Mouse (Mus musculus) retina, adult 2 months (tissue): ENCODE measurements around the gene Slc5a4a.

Experiments used
- DNase-seq: peaks from one replicate; pipeline ENCODE4 v3.0.0-alpha.2; 2012; ENCODE audit warnings: low read depth, low spot score

The Slc5a4a gene

DNA sequence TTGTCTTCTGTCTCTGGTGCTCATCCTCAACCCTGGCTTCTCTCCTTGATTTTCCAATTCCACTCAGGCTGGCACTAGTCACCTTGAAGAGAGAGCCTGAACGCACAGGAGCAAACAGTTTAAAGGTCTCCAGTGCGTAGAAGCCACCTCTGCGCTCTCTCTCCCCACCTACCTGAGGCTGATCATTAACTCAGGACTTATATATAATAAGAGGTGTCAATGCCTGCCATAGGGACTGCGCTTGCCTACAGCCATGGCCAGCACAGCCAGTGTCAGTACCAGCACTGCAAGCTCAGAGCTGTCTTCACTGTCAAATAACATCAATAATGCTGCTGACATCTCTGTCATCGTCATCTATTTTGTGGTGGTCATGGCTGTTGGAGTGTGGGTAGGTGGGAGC, at the start of gene Slc5a4a:
Gene Slc5a4a (plus strand): TSS at position 174 of the 400 bp plus-strand sequence.
- DNase-seq, result no peak

DNA sequence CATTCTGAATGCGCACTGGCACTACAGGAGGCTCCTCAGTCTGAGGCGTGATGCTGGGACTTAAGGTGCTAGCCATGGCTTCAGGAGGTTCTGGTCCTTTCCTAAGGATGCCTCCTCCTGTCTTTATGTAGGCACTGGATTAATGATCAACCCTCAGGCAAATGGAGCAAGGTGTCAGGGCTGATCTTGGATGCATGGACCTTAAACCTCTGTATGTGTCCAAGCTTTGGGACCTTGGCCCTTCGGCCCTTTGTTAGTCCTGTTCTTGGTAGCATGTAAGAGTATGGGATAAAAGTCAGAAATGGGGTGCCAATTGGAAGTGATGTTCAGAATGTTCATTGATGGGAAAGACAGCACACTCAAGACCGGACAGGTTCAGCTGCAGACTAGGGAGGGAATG, 36.4 kb upstream of the Slc5a4a start, which contains the start of gene Slc5a4b:
Gene Slc5a4b (minus strand): TSS at position 101 of the 400 bp plus-strand sequence.
- DNase-seq, result no peak

- DNase-seq, result peak; percentile 9
Measured at GRCm38 (mm10) chr10:76117966-76118365, 29.3 kb upstream of the Slc5a4a start.

- DNase-seq, result no peak
Measured at GRCm38 (mm10) chr10:76118741-76119140, 28.5 kb upstream of the Slc5a4a start.

GRCm38 (mm10) chr10:76120124-76120711, 27.0 kb upstream of the Slc5a4a start:
- no peak for DNase-seq

DNA sequence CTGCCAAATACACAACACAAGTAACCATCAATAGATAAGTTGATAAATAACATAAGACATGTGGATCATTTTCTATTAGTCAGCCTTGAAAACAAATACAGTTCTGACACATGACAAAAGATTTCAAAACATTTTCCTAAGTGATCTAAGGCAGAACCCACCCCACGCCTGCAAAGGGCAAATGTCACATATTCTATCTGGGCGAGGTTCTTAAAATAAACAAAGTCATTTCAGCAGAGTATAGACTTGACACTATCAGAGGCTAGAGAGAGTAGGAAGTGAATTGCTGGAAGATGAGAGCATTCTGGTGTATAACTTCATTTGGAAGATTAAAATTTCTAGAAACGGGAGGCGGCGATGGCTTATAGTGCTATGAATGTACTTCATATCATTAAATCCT, 25.8 kb upstream of the Slc5a4a start:
- no peak for DNase-seq

GRCm38 (mm10) chr10:76132506-76132905, 14.7 kb upstream of the Slc5a4a start:
- DNase-seq, result no peak

DNA sequence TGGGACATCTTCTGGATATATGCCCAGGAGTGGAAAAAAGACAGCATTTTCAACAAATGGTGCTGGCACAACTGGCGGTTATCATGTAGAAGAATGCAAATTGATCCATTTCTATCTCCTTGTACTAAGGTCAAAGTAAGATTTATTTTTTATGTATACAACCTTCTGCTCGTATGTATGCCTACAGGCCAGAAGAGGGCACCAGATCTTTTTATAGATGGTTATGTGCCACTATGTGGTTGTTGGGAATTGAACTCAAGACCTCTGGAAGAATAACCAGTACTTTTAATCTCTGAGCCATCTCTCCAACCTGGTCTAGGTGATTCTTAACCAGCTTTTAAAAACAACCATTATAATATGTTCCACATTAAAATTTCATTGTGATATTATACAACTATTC, 10.9 kb upstream of the Slc5a4a start:
- DNase-seq, result no peak

DNA sequence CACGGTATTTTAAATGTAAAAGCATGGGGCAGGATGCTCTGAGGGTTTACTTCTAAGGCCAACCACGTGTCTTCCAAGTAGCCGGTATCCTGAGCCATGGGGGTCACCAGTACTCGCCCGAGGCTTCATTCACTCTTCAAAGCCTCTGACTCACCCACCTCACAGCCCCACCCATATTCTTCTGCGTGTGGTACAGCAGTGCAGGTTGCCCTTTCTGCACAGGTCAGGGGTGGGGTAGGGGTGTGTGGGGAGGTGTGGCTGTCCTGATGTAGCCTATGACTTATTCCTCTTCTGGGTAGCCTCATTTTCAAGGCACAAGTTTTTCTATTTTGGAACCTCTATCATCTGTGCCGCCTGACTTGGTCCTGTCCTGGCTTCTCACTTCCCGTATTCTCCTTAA, 405 bp upstream of the Slc5a4a start:
- no peak for DNase-seq

GRCm38 (mm10) chr10:76155911-76156310, 8.7 kb downstream of the Slc5a4a start:
- no peak for DNase-seq

GRCm38 (mm10) chr10:76157528-76157927, 10.3 kb downstream of the Slc5a4a start:
- no peak for DNase-seq

DNA sequence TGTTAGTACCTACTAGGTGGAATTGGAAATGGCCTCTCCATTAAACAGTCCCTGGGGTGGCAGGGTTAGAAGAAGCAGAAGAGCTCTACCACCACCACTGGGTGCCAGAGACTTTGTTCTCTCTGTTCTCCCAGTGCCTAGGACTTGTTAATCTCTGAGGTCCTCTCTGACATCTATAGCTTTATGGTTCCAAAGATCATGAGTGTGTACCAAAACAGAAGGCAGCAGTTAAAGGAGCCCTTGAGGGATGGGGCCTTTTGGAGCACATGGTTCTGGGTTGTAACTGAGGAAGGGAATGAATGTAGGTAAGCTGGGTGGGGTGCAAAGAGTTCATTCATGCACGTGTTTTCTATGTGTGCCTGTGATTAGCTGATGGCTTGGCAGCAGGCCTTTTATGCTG, 10.8 kb downstream of the Slc5a4a start:
- no peak for DNase-seq

- DNase-seq, result no peak
Measured at GRCm38 (mm10) chr10:76174899-76175298, 27.6 kb downstream of the Slc5a4a start.

GRCm38 (mm10) chr10:76185216-76185615, 38.0 kb downstream of the Slc5a4a start:
- no peak for DNase-seq

DNA sequence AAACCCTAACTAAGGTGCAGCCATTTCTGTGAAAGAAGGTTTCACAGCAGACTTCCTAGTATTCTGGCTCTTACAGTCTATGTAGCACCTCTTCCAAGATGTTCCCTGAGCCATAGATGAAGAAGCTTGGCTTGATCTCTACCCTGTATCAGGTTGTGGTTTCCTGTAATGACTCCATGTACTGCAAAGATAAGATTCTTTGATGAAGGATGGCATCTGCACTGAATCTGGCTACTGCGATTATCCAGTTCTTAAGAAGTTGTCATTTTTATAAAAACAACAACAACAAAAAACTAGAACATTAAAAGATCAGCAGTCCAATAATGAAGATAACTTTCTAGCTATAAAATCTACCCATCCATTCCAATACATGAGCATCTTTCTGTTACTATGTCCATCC, 40.8 kb downstream of the Slc5a4a start:
- DNase-seq, result no peak

DNA sequence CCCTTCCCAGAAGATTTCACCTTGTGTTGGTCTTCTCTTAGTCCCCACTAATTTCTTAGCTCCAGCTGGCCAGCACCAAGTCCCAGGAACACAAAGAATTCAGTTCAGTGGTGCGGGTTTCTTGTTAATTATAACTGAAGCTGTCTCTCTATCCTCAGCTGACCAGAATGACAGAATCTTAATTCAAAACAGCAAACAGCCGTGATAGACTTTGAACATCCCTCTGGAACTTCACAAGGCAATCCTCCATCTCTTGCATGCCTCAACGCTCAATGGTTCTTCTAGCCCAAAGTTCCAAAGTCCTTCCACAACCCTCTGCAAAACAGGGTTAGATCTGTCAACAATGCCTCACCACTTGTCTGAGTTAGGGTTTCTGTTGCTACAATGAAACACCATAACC, 54.2 kb downstream of the Slc5a4a start:
- DNase-seq, result no peak

DNA sequence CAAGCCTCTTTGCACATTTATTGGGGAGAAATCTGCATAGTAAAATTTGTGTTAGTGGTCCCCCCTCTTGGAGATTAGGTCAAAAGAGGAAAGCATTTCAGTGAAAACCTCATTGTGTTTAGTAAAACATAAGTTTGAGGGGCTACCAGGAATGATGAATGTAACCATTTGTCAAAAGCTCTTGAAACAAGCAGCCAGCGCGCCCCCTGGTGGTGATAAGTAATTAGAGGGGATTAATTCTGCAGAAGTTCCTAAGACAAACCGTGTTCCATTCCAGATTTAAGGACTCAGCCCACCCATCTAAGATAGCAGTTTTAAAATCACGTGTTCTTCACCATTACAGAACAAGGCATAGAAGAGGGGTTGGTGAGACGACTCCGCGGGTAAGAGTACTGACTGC, 54.7 kb downstream of the Slc5a4a start:
- DNase-seq, result peak; percentile 51

GRCm38 (mm10) chr10:76203798-76204283, 56.6 kb downstream of the Slc5a4a start:
- DNase-seq, result no peak

DNA sequence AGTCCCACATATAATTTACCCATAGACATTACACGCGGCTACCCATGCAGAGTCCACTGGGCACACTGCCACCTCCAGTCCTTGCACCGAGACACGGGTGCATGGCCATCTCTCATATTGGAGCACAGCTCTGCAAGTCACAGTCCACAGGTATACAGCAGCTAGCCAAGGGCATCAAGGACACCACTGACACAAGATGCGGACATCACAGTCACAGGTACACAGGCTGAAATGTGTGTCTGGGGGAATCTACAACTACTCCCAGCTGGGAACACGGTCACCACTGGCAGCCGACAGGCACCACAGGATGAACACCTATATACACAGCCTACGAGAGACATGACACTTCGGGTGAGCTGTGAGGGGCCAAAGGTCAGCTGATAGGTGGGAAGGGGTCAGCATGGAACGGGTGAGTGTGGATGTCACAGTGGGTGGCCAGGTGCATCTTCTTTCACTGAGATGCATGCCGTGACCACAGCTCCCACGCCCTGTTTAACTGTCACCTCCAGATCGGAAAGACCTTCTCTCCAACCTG, 60.1 kb downstream of the Slc5a4a start:
- no peak for DNase-seq

GRCm38 (mm10) chr10:76209241-76209640, 62.0 kb downstream of the Slc5a4a start:
- DNase-seq, result no peak

DNA sequence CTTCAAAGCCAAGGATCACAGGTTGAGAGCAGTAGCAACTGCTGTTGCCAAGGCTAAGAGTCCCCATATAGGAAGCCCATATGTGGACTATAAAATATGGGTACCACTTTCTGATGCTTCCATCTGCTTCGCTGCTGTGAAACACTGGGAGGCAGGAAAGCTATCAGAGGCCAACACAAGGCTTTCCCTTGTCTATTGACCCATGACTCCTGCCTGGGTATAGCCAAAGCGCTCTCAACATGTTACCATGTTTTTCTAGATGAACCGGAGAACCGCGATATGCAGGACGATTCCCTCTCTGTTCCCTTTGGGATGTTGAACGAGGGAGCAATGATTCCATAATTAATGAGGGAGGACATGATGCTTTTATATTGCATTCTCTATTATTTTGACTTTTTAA, 63.6 kb downstream of the Slc5a4a start:
- no peak for DNase-seq

DNA sequence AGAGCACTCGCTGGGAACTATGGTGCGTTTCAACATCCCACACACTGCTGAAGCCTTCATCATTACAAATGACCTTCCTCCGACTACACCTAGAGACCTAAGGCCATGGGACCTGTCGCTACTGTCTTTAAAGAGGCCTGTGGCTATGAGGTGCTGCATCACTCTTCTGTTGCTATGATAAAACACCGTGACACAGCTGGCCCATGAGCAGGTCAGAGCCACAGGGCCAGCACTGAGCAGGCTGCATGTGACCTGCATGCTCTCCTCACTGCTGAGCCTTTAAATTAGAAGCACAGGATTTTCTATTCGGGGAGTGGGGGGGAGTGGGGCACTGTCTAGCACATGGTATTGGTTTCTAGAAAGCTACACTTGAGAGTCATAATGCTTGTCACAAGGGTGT, 64.9 kb downstream of the Slc5a4a start:
- DNase-seq, result no peak

- DNase-seq, result no peak
Measured at GRCm38 (mm10) chr10:76214161-76214560, 66.9 kb downstream of the Slc5a4a start.

GRCm38 (mm10) chr10:76217056-76217455, 69.8 kb downstream of the Slc5a4a start:
- no peak for DNase-seq
